In genomic region chr19:8839103-8839907, GRCm38 (mm10) we compare ENCODE assay signal across 8 mouse cellular contexts. TPM values are rescaled to one million over a fixed set of nuclear protein-coding genes. Genes with fewer than 3 reads are reported as not detected.
DNase-seq lines count a peak whose midpoint lies in the region; ATAC-seq and TF ChIP-seq lines count a peak whose summit lies in the region.

Gene Gng3, minus strand, starts transcription at chr19:8839194.

- peak within 1 kb of the TSS; percentile 61 for H3K4me3 ChIP-seq in heart, adult 2 months
- peak within 1 kb of the TSS; percentile 64 to 74 for H3K4me3 ChIP-seq in ES-E14 (ENCODE audit: insufficient read depth in 1 of 2, low read depth in 1 of 2, low read length in 2 of 2, poor library complexity in 1 of 2, severe bottlenecking in 1 of 2)
- H3K4me3 ChIP-seq in embryonic facial prominence, embryonic 13.5 days: peak within 1 kb of the TSS; percentile 56
- H3K4me3 ChIP-seq in intestine, embryonic 16.5 days (ENCODE audit: low read length): peak within 1 kb of the TSS; percentile 66
- H3K4me3 ChIP-seq in liver, embryonic 16.5 days (ENCODE audit: low read depth, low read length): peak within 1 kb of the TSS; percentile 80
- H3K4me3 ChIP-seq in stomach, embryonic 14.5 days (ENCODE audit: low read depth, low read length): peak within 1 kb of the TSS; percentile 54

- H3K79me2 ChIP-seq in heart, adult 2 months (replicated peaks; ENCODE audit: control insufficient read depth, insufficient read depth, low read length): no peaks in the 10 kb centered on the region

- TF ChIP-seq POLR2A in heart, adult 2 months (IDR thresholded peaks at IDR 0.05; ENCODE audit: insufficient read depth, low read depth, low read length): no peak

- H3K9ac ChIP-seq in heart, adult 2 months (ENCODE audit: low read depth, low read length): peak within 1 kb of the TSS; percentile 18
- peak within 1 kb of the TSS; percentile 90 for H3K9ac ChIP-seq in ES-E14 (ENCODE audit: insufficient read depth, low read depth, low read length, poor library complexity, severe bottlenecking)
- peak within 1 kb of the TSS; percentile 83 for H3K9ac ChIP-seq in embryonic facial prominence, embryonic 13.5 days
- peak within 1 kb of the TSS; percentile 89 for H3K9ac ChIP-seq in intestine, embryonic 16.5 days (ENCODE audit: low read depth, low read length)
- peak within 1 kb of the TSS; percentile 90 for H3K9ac ChIP-seq in liver, embryonic 16.5 days (ENCODE audit: low read depth, low read length)
- peak within 1 kb of the TSS; percentile 60 for H3K9ac ChIP-seq in stomach, embryonic 14.5 days (replicated peaks; ENCODE audit: low read depth, low read length)

- no peaks in the 10 kb centered on the region for H3K27me3 ChIP-seq in heart, adult 2 months (ENCODE audit: control insufficient read depth, insufficient read depth, low read length)
- H3K27me3 ChIP-seq in embryonic facial prominence, embryonic 13.5 days: no peaks in the 10 kb centered on the region
- H3K27me3 ChIP-seq in intestine, embryonic 16.5 days (replicated peaks; ENCODE audit: control insufficient read depth, insufficient read depth, low read length): no peaks in the 10 kb centered on the region
- no peaks in the 10 kb centered on the region for H3K27me3 ChIP-seq in liver, embryonic 16.5 days (ENCODE audit: control insufficient read depth, insufficient read depth, low read depth, low read length)
- no peaks in the 10 kb centered on the region for H3K27me3 ChIP-seq in stomach, embryonic 14.5 days (ENCODE audit: control insufficient read depth, insufficient read depth, low read length)

- WGBS in heart, adult 2 months: 87% methylated on average over 11 of the region's 11 CpGs
- 47% methylated on average over 11 of the region's 11 CpGs for WGBS in embryonic facial prominence, embryonic 13.5 days
- 67% methylated on average over 11 of the region's 11 CpGs for WGBS in intestine, embryonic 16.5 days
- 78% methylated on average over 11 of the region's 11 CpGs for WGBS in liver, embryonic 16.5 days (ENCODE audit: insufficient replicate concordance)
- WGBS in stomach, embryonic 14.5 days: 56% methylated on average over 11 of the region's 11 CpGs

- peak; percentile 27 for ATAC-seq in embryonic facial prominence, embryonic 13.5 days (ENCODE audit: insufficient number of reproducible peaks, insufficient read depth, low FRiP score, low TSS enrichment, low read depth)
- no peak for ATAC-seq in intestine, embryonic 16.5 days
- ATAC-seq in liver, embryonic 16.5 days (ENCODE audit: low read depth): no peak
- no peak for ATAC-seq in stomach, embryonic 14.5 days (ENCODE audit: insufficient number of reproducible peaks, insufficient read depth, low FRiP score, low read depth)

- no peak for DNase-seq in heart, adult 2 months
- DNase-seq in heart, postnatal 36 days: no peak
- peak; percentile 57 for DNase-seq in ES-E14 (ENCODE audit: low read depth, low spot score)
- DNase-seq in ovary, postnatal 36 days (ENCODE audit: low spot score): no peak

- in situ Hi-C loops in ES-E14 (cut with MboI; ENCODE audit: low sequenced_read_pairs in 2 of 2, unreplicated experiment in 2 of 2): no loop called here

- H3K27ac ChIP-seq in heart, adult 2 months: peak within 1 kb of the TSS; percentile 83
- peak within 1 kb of the TSS; percentile 96; the same call in 1 of the 2 replicates for H3K27ac ChIP-seq in ES-E14 (ENCODE audit: insufficient read depth, low read depth, low read length, poor library complexity, severe bottlenecking)
- H3K27ac ChIP-seq in embryonic facial prominence, embryonic 13.5 days: peak within 1 kb of the TSS; percentile 99
- H3K27ac ChIP-seq in intestine, embryonic 16.5 days (ENCODE audit: low read length): peak within 1 kb of the TSS; percentile 96; the same call in 1 of the 2 replicates
- H3K27ac ChIP-seq in liver, embryonic 16.5 days (ENCODE audit: low read length): 0 out of 2 replicates have a peak within 1 kb of the TSS, but pooled peaks have one; percentile 1
- peak within 1 kb of the TSS; percentile 97 for H3K27ac ChIP-seq in stomach, embryonic 14.5 days (ENCODE audit: low read length)

- H3K36me3 ChIP-seq in heart, adult 2 months (ENCODE audit: control insufficient read depth, insufficient read depth, low read length): no peaks in the 10 kb centered on the region
- peaks cover 1% of the 10 kb centered on the region for H3K36me3 ChIP-seq in ES-E14 (ENCODE audit: control insufficient read depth, insufficient read depth, low read length, poor library complexity, severe bottlenecking)
- peaks cover 32% of the 10 kb centered on the region for H3K36me3 ChIP-seq in embryonic facial prominence, embryonic 13.5 days
- H3K36me3 ChIP-seq in intestine, embryonic 16.5 days (ENCODE audit: control insufficient read depth, insufficient read depth, low read length): peaks cover 4% of the 10 kb centered on the region; the same call in 1 of the 2 replicates
- peaks cover 9% of the 10 kb centered on the region for H3K36me3 ChIP-seq in liver, embryonic 16.5 days (ENCODE audit: control insufficient read depth, insufficient read depth)
- H3K36me3 ChIP-seq in stomach, embryonic 14.5 days (ENCODE audit: control insufficient read depth, insufficient read depth, low read length): peaks cover 15% of the 10 kb centered on the region

- no peak for TF ChIP-seq CTCF in heart, adult 2 months (IDR thresholded peaks at IDR 0.05)

- no peaks in the 10 kb centered on the region for H3K9me3 ChIP-seq in ES-E14 (ENCODE audit: control insufficient read depth, insufficient read depth, low read depth, low read length)
- no peaks in the 10 kb centered on the region for H3K9me3 ChIP-seq in embryonic facial prominence, embryonic 13.5 days
- no peaks in the 10 kb centered on the region for H3K9me3 ChIP-seq in intestine, embryonic 16.5 days (ENCODE audit: control insufficient read depth, low read length)
- no peaks in the 10 kb centered on the region for H3K9me3 ChIP-seq in liver, embryonic 16.5 days (replicated peaks; ENCODE audit: control insufficient read depth, low read length)
- H3K9me3 ChIP-seq in stomach, embryonic 14.5 days (ENCODE audit: control insufficient read depth, low read depth, low read length): no peaks in the 10 kb centered on the region

- intact Hi-C loops in heart, adult 2 months (cut with DNase I): no loop called here
- intact Hi-C loops in heart, postnatal 36 days (cut with DNase I): no loop called here

- H3K4me1 ChIP-seq in heart, adult 2 months (ENCODE audit: control insufficient read depth, insufficient read depth, low read length): peaks cover 5% of the 10 kb centered on the region; the same call in 1 of the 2 replicates
- peaks cover 2 to 11% of the 10 kb centered on the region in 2 experiments; a peak in 3 of 4 replicates for H3K4me1 ChIP-seq in ES-E14 (ENCODE audit: control insufficient read depth in 2 of 2, insufficient read depth in 2 of 2, low read length in 2 of 2, poor library complexity in 1 of 2)
- H3K4me1 ChIP-seq in embryonic facial prominence, embryonic 13.5 days: peaks cover 31% of the 10 kb centered on the region
- H3K4me1 ChIP-seq in intestine, embryonic 16.5 days (ENCODE audit: control insufficient read depth, insufficient read depth, low read length): peaks cover 22% of the 10 kb centered on the region
- peaks cover 29% of the 10 kb centered on the region for H3K4me1 ChIP-seq in liver, embryonic 16.5 days (ENCODE audit: control insufficient read depth, low read depth, low read length)
- H3K4me1 ChIP-seq in stomach, embryonic 14.5 days (ENCODE audit: control insufficient read depth, insufficient read depth, low read length): peaks cover 15% of the 10 kb centered on the region

- no peak for TF ChIP-seq EP300 in heart, adult 2 months (IDR thresholded peaks at IDR 0.05; ENCODE audit: insufficient read depth, low read depth, low read length)

- peak within 1 kb of the TSS; percentile 79 for H3K4me2 ChIP-seq in embryonic facial prominence, embryonic 13.5 days
- peak within 1 kb of the TSS; percentile 98 for H3K4me2 ChIP-seq in intestine, embryonic 16.5 days (ENCODE audit: low read depth, low read length)
- peak within 1 kb of the TSS; percentile 75 for H3K4me2 ChIP-seq in liver, embryonic 16.5 days (ENCODE audit: low read depth, low read length)
- peak within 1 kb of the TSS; percentile 83 for H3K4me2 ChIP-seq in stomach, embryonic 14.5 days (replicated peaks; ENCODE audit: low read depth, low read length)

TF ChIP-seq in ES-E14, 5 proteins besides CTCF, POLR2A, EP300 and RAD21:
- peak; percentile 71 for TF ChIP-seq MAFK (IDR thresholded peaks at IDR 0.05; ENCODE audit: insufficient read depth, low read depth, low read length)
- no peak for TF ChIP-seq HCFC1 (IDR thresholded peaks at IDR 0.05; ENCODE audit: borderline replicate concordance, insufficient read depth, low read length)

RNA-seq across cellular contexts. Expression of gene Gng3, which starts in this region (rescaled TPM):
- not detected for total RNA-seq in heart, adult 2 months (2021)
- 0.23 and 0.35 TPM in 2 replicates for polyA plus RNA-seq in heart, adult 2 months (2012; rRNA removed)
- total RNA-seq in heart, postnatal 36 days (2021): not detected
- total RNA-seq in ES-E14 (2012; rRNA removed): 4.5 TPM in 2 replicates
- 10.4 and 10.6 TPM in 2 replicates for polyA plus RNA-seq in embryonic facial prominence, embryonic 13.5 days (2015; fragmentation: Nextera tagmentation; extraction: Ambion mirVana)
- polyA plus RNA-seq in intestine, embryonic 16.5 days (2015; fragmentation: Nextera tagmentation; extraction: Ambion mirVana): 13.3 and 14.3 TPM in 2 replicates
- polyA plus RNA-seq in liver, embryonic 16.5 days (2015; fragmentation: Nextera tagmentation; extraction: Ambion mirVana): 0.22 and 0.51 TPM in 2 replicates
- polyA plus RNA-seq in stomach, embryonic 14.5 days (2014; fragmentation: Nextera tagmentation; extraction: Ambion mirVana): 13.9 and 17.8 TPM in 2 replicates

Comparison
In these comparisons a context has a peak if more than half of its experiments do, and no peak if none do; other contexts are left out.
1. H3K27ac ChIP-seq: peak in every context shown above with its lines; median percentile 99 in embryonic facial prominence, embryonic 13.5 days; 97 in stomach, embryonic 14.5 days; 96 in ES-E14; 96 in intestine, embryonic 16.5 days; 83 in heart, adult 2 months; 1 in liver, embryonic 16.5 days.
2. H3K9ac ChIP-seq: peak in every context shown above with its lines; median percentile 90 in ES-E14; 90 in liver, embryonic 16.5 days; 89 in intestine, embryonic 16.5 days; 83 in embryonic facial prominence, embryonic 13.5 days; 60 in stomach, embryonic 14.5 days; 18 in heart, adult 2 months.